ENCODE assay signal across 14 mouse cellular contexts in genomic region chr5:21299076-21299755, GRCm38 (mm10).
DNase-seq lines count a peak whose midpoint lies in the region; ATAC-seq lines count a peak whose summit lies in the region.
"Had no signal": no experiment of that assay in that cellular context is flagged by ENCODE, and none has a peak within 500 bp of the region (broad histone marks: within the 10 kb centered on the region; RNA-seq: fewer than 3 reads in every experiment).

No protein-coding gene starts in this region.

- no peak for DNase-seq in hindbrain, embryonic 14.5 days (ENCODE audit: low spot score)
- no peak for DNase-seq in left cerebral cortex, adult 9 months (ENCODE audit: low spot score in 2 of 2)
- no peak for DNase-seq in layer of hippocampus, adult 8-10 months (ENCODE audit: low spot score in 2 of 2)
- DNase-seq: cerebellum, adult 8-10 months; heart, postnatal 10 days; left cerebral cortex, postnatal 4 days; lung, adult 2 months had no signal

- H3K36me3 ChIP-seq in forebrain, embryonic 13.5 days (ENCODE audit: poor library complexity, severe bottlenecking) = no peaks in the 10 kb centered on the region
- H3K36me3 ChIP-seq in forebrain, embryonic 15.5 days = no peaks in the 10 kb centered on the region
- no peaks in the 10 kb centered on the region for H3K36me3 ChIP-seq in hindbrain, embryonic 14.5 days (replicated peaks; ENCODE audit: control insufficient read depth, insufficient read depth)
- no peaks in the 10 kb centered on the region for H3K36me3 ChIP-seq in hindbrain, embryonic 12.5 days
- no peaks in the 10 kb centered on the region for H3K36me3 ChIP-seq in embryonic facial prominence, embryonic 13.5 days
- H3K36me3 ChIP-seq in neural tube, embryonic 14.5 days (ENCODE audit: control insufficient read depth, insufficient read depth, low read length) = no peaks in the 10 kb centered on the region
- H3K36me3 ChIP-seq: embryonic facial prominence, embryonic 12.5 days; G1E had no signal

- WGBS in forebrain, embryonic 13.5 days = 76% methylated on average over 21 of the region's 21 CpGs
- WGBS in forebrain, embryonic 15.5 days = 66% methylated on average over 21 of the region's 21 CpGs
- WGBS in hindbrain, embryonic 14.5 days = 73% methylated on average over 21 of the region's 21 CpGs
- 80% methylated on average over 21 of the region's 21 CpGs for WGBS in hindbrain, embryonic 12.5 days
- 69% methylated on average over 21 of the region's 21 CpGs for WGBS in embryonic facial prominence, embryonic 13.5 days
- 78% methylated on average over 21 of the region's 21 CpGs for WGBS in neural tube, embryonic 14.5 days

- no peaks in the 10 kb centered on the region for H3K4me1 ChIP-seq in forebrain, embryonic 13.5 days
- 0 out of 2 replicates have a peak, but pooled peaks cover 3% of the 10 kb centered on the region for H3K4me1 ChIP-seq in forebrain, embryonic 15.5 days
- H3K4me1 ChIP-seq in hindbrain, embryonic 14.5 days (replicated peaks; ENCODE audit: control insufficient read depth, insufficient read depth, low read length) = no peaks in the 10 kb centered on the region
- H3K4me1 ChIP-seq in hindbrain, embryonic 12.5 days = no peaks in the 10 kb centered on the region
- H3K4me1 ChIP-seq in embryonic facial prominence, embryonic 13.5 days = no peaks in the 10 kb centered on the region
- H3K4me1 ChIP-seq in neural tube, embryonic 14.5 days (ENCODE audit: control insufficient read depth, insufficient read depth, low read length) = no peaks in the 10 kb centered on the region
- H3K4me1 ChIP-seq: embryonic facial prominence, embryonic 12.5 days had no signal

- H3K4me2 ChIP-seq in forebrain, embryonic 13.5 days = no peak overlapping the region
- H3K4me2 ChIP-seq in forebrain, embryonic 15.5 days (replicated peaks) = no peak overlapping the region
- no peak overlapping the region for H3K4me2 ChIP-seq in hindbrain, embryonic 14.5 days (replicated peaks)
- H3K4me2 ChIP-seq in hindbrain, embryonic 12.5 days (replicated peaks) = no peak overlapping the region
- H3K4me2 ChIP-seq in embryonic facial prominence, embryonic 13.5 days = no peak overlapping the region
- H3K4me2 ChIP-seq in neural tube, embryonic 14.5 days (ENCODE audit: low read depth, low read length) = no peak overlapping the region
- H3K4me2 ChIP-seq: embryonic facial prominence, embryonic 12.5 days had no signal

- no peaks in the 10 kb centered on the region for H3K27me3 ChIP-seq in forebrain, embryonic 13.5 days
- no peaks in the 10 kb centered on the region for H3K27me3 ChIP-seq in forebrain, embryonic 15.5 days
- no peaks in the 10 kb centered on the region for H3K27me3 ChIP-seq in hindbrain, embryonic 14.5 days (ENCODE audit: control insufficient read depth, insufficient read depth, low read length)
- no peaks in the 10 kb centered on the region for H3K27me3 ChIP-seq in hindbrain, embryonic 12.5 days
- H3K27me3 ChIP-seq in embryonic facial prominence, embryonic 13.5 days = no peaks in the 10 kb centered on the region
- no peaks in the 10 kb centered on the region for H3K27me3 ChIP-seq in neural tube, embryonic 14.5 days (ENCODE audit: control insufficient read depth, insufficient read depth, low read length)
- H3K27me3 ChIP-seq: embryonic facial prominence, embryonic 12.5 days had no signal

- no peaks in the 10 kb centered on the region for H3K9me3 ChIP-seq in forebrain, embryonic 13.5 days (replicated peaks)
- no peaks in the 10 kb centered on the region for H3K9me3 ChIP-seq in forebrain, embryonic 15.5 days
- H3K9me3 ChIP-seq in hindbrain, embryonic 14.5 days (ENCODE audit: control insufficient read depth, low read length) = no peaks in the 10 kb centered on the region
- H3K9me3 ChIP-seq in hindbrain, embryonic 12.5 days (replicated peaks) = no peaks in the 10 kb centered on the region
- H3K9me3 ChIP-seq in embryonic facial prominence, embryonic 13.5 days = no peaks in the 10 kb centered on the region
- no peaks in the 10 kb centered on the region for H3K9me3 ChIP-seq in neural tube, embryonic 14.5 days (ENCODE audit: control insufficient read depth, low read length)
- H3K9me3 ChIP-seq: embryonic facial prominence, embryonic 12.5 days; G1E had no signal

- no peak overlapping the region for H3K4me3 ChIP-seq in forebrain, embryonic 13.5 days
- no peak overlapping the region for H3K4me3 ChIP-seq in forebrain, embryonic 15.5 days
- no peak overlapping the region for H3K4me3 ChIP-seq in hindbrain, embryonic 14.5 days (replicated peaks; ENCODE audit: low read length)
- no peak overlapping the region for H3K4me3 ChIP-seq in hindbrain, embryonic 12.5 days
- no peak overlapping the region for H3K4me3 ChIP-seq in embryonic facial prominence, embryonic 13.5 days
- H3K4me3 ChIP-seq in neural tube, embryonic 14.5 days (ENCODE audit: low read depth, low read length) = no peak overlapping the region
- H3K4me3 ChIP-seq: embryonic facial prominence, embryonic 12.5 days had no signal

- H3K9ac ChIP-seq in forebrain, embryonic 13.5 days = no peak overlapping the region
- no peak overlapping the region for H3K9ac ChIP-seq in forebrain, embryonic 15.5 days (replicated peaks)
- H3K9ac ChIP-seq in hindbrain, embryonic 14.5 days = no peak overlapping the region
- H3K9ac ChIP-seq in hindbrain, embryonic 12.5 days = no peak overlapping the region
- no peak overlapping the region for H3K9ac ChIP-seq in embryonic facial prominence, embryonic 13.5 days
- no peak overlapping the region for H3K9ac ChIP-seq in neural tube, embryonic 14.5 days (replicated peaks; ENCODE audit: low read depth, low read length)
- H3K9ac ChIP-seq: embryonic facial prominence, embryonic 12.5 days had no signal

- ATAC-seq in forebrain, embryonic 13.5 days = peak; percentile 36; the same call in 1 of the 2 replicates
- no peak for ATAC-seq in forebrain, embryonic 15.5 days (replicated peaks)
- peak; percentile 57 for ATAC-seq in hindbrain, embryonic 14.5 days (ENCODE audit: low FRiP score)
- ATAC-seq in hindbrain, embryonic 12.5 days (ENCODE audit: low FRiP score) = no peak
- 0 out of 2 replicates have a peak, but pooled peaks have one; percentile 52 for ATAC-seq in embryonic facial prominence, embryonic 13.5 days (ENCODE audit: insufficient number of reproducible peaks, insufficient read depth, low FRiP score, low TSS enrichment, low read depth)
- peak; percentile 81; the same call in 1 of the 2 replicates for ATAC-seq in neural tube, embryonic 14.5 days (ENCODE audit: low read depth)

- H3K27ac ChIP-seq in forebrain, embryonic 13.5 days = no peak overlapping the region
- no peak overlapping the region for H3K27ac ChIP-seq in forebrain, embryonic 15.5 days (replicated peaks)
- H3K27ac ChIP-seq in hindbrain, embryonic 14.5 days = no peak overlapping the region
- H3K27ac ChIP-seq in hindbrain, embryonic 12.5 days = no peak overlapping the region
- H3K27ac ChIP-seq in embryonic facial prominence, embryonic 13.5 days = no peak overlapping the region
- no peak overlapping the region for H3K27ac ChIP-seq in neural tube, embryonic 14.5 days (ENCODE audit: low read depth, low read length)
- H3K27ac ChIP-seq: embryonic facial prominence, embryonic 12.5 days had no signal

Comparison
In these comparisons a context has a peak if more than half of its experiments do, and no peak if none do; other contexts are left out.
1. ATAC-seq: peak in forebrain, embryonic 13.5 days (single experiment), hindbrain, embryonic 14.5 days (single experiment), embryonic facial prominence, embryonic 13.5 days (single experiment) and neural tube, embryonic 14.5 days (single experiment); none in forebrain, embryonic 15.5 days (single experiment) and hindbrain, embryonic 12.5 days (single experiment).